Mouse (Mus musculus): ENCODE results near the gene Rtl9. TPM values are rescaled to one million over a fixed set of nuclear protein-coding genes. Genes with fewer than 3 reads are reported as not detected.

Gene Rtl9
- polyA plus RNA-seq, 1 experiment from 2014 or later, result 0.99 TPM

- Histone ChIP-seq H3K4me2 (ENCODE audit: low read depth, low read length) (no peak overlapping the region), H3K4me1 (ENCODE audit: control insufficient read depth, insufficient read depth, low read length) (no peaks in the 10 kb centered on the region), H3K9ac (replicated peaks; ENCODE audit: low read depth, low read length) (no peak overlapping the region), H3K36me3 (ENCODE audit: control insufficient read depth, insufficient read depth, low read length) (no peaks in the 10 kb centered on the region), H3K27ac (ENCODE audit: low read depth, low read length) (no peak overlapping the region), H3K9me3 (ENCODE audit: control insufficient read depth, low read length) (no peaks in the 10 kb centered on the region), H3K4me3 (ENCODE audit: low read depth, low read length) (no peak overlapping the region), H3K27me3 (ENCODE audit: control insufficient read depth, insufficient read depth, low read length) (no peaks in the 10 kb centered on the region)
- ATAC-seq (ENCODE audit: low read depth), result no peak
These were observed 13.2 kb downstream of the Rtl9 start for GRCm38 (mm10) chrX:143112546-143112945.

Other genes starting within 250 kb of the Rtl9 start
- gene Ammecr1, start 132.9 kb upstream of the Rtl9 start, polyA plus RNA-seq (2014; fragmentation: Nextera tagmentation; extraction: Ambion mirVana), result 4.1 and 5.2 TPM in 2 replicates